Mouse (Mus musculus) myocyte (in vitro differentiated cells): Measurements from ENCODE around the gene Slc22a2.

Experiments
- POLR2A ChIP-seq: IDR thresholded peaks from one replicate; pipeline ENCODE4 v1.6.1; 2011; ENCODE audit warnings: low read depth, mild to moderate bottlenecking, control low read depth, moderate library complexity; ENCODE audit not compliant: insufficient read length
- POLR2AphosphoS2 ChIP-seq: IDR thresholded peaks from one replicate; pipeline ENCODE4 v1.6.1; 2011; ENCODE audit warnings: low read depth, control low read depth; ENCODE audit not compliant: insufficient read length
- USF1 ChIP-seq: IDR thresholded peaks from one replicate; pipeline ENCODE4 v1.6.1; 2011; ENCODE audit warnings: low read depth, mild to moderate bottlenecking, control low read depth, moderate library complexity

GRCm38 (mm10) chr17:12534353-12535145, 49.4 kb upstream of the Slc22a2 start:
- TF ChIP-seq POLR2A: no peak
- no peak for TF ChIP-seq POLR2AphosphoS2
- no peak for TF ChIP-seq USF1
